Mouse (Mus musculus) forelimb bud, embryonic 11.5 days (tissue): Measurements from ENCODE around the gene Calcb.
"Not testable (repeated sequence)": the region's sequence is repeated elsewhere in the genome, so short reads cannot be mapped to it uniquely, and the experiment has no call there.

Experiments
- DNase-seq: peaks from one replicate; pipeline ENCODE4 v3.0.0-alpha.2; 2012; ENCODE audit warnings: low read depth, low spot score

The Calcb gene

DNA sequence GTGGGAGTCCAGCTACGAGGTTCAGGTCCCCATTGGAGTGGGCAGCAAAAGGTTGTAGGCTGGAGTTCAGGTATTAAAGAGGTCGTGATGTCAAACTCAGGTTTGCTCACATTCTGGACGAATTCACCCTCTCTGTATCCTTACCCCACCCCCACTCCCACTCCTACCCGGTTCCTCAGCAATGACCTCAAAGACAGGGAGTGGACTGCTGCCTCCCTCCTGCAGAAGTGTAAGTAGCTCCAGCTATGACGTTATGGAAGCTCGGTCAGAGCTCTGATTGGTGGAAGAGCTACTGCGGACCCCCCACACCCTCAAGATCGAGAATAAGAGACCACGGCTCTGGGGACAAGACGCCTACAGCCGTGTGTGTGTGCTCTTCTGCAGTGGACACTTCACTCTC lies at the start of gene Calcb:
Gene Calcb (plus strand): TSS at position 344 of the 400 bp plus-strand sequence.
- DNase-seq = no peak

DNA sequence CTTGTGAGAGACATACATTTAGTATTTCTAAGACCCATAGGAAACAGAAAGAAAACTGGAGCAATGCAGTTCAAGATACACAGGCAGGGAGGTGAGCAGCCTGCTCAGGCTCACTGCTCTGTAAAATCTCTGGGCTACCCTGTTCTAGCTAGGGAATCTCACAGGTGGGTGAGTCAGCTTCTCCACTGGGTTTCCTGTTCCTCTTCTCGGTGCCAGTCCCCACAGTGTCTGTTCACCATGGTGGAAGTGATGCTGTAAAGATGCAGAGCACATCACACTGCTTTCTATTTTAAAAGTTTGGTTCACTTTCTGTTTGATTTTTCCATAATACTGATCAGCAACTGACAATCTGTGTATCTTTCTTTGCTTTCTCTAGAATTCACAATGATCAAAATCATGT lies 47.0 kb upstream of the Calcb start:
- no peak for DNase-seq

DNA sequence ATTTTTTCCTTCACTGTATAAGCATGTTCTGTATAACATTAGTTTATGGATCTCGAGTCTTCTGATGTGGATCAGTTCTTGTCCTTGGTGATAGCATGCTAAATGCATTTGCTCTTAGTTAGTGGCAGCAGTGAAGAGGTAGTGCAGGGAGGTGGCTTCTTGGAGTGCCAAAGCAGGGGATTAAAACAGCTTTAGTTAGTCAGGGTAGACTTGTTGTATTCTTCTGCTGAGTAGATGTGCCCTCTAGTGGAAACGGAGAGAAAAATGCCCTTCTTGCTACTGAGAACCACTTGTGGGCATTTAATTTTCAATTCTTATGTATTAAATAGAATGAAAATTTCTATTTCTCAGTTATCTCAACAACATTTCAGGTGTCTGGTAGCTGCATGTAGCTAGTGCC lies 45.7 kb upstream of the Calcb start:
- DNase-seq = peak; percentile 10

DNA sequence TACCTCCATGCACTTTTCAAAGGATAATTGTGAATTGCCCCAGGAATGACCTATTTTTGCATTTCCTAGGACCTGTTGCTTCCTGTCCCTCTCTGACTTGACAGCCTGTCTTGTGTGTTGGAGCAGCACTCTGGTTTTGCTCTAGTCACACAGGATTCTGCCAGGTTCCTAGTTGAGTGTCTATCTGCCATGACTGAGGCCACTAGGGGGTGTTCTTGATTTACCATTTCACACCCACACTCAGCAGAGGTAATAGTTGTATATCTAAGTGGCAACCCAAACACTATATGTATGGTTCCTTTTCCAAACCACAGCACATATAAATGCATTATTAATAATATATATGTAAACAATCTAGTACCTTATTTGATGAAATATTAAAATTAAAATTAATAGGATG lies 26.1 kb upstream of the Calcb start:
- DNase-seq = no peak

DNA sequence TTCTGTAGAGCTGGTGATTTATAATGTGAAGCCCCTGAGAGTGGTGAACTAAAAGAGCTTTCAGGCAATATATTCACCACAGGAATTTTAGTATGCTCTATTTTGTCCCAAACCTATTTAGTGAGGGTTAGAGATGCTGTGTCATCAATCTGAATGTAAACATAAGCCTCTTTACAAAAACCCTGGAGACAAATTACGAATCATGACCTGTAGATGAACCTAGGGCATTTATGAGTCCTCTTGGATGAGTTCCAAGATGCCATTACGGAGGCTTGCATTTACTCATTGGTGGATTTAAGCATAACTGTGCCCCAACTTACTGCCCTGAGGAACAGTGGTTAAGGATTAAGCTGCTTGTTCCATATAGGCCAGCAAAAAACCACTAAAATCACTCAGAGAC lies 17.6 kb upstream of the Calcb start:
- no peak for DNase-seq

DNA sequence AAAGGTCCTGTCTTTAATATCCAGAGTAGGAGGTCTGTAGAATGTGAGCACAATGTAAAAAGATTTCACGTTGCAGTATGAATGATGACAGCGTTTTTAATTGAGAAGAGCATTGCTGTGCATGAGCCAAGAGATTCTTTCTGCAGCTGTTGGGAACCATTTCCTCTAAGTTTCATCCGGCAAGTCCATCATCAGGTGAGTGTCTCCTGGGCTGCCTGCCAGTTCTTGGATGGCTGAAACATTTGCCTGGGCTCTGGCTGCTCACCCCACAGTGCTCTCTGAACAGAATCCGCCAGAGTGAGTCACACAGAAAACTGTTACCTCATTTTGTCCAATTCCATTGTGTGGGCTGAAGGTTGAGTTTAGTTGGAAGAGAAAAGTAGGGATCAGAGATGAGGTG lies 11.7 kb upstream of the Calcb start:
- DNase-seq = no peak

DNA sequence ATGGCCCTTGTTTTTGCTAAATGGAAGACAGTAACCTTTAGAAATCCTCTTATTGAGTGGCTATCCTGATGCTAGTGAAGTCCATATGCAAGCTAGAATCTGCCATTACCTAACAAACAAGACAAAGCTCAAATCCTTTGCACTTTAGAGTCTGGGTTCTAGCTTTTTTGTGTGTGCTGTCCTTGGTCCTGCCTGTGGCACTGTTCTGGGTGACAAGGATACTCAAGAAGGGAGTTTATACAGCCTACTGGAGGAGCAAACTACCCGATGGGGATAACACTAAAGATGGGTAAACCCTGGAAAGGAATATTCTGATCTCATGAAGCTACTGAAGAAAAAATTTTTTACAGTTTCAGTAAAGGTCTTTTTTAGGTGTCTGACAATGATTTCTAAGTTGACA lies 11.0 kb upstream of the Calcb start:
- DNase-seq = no peak

DNA sequence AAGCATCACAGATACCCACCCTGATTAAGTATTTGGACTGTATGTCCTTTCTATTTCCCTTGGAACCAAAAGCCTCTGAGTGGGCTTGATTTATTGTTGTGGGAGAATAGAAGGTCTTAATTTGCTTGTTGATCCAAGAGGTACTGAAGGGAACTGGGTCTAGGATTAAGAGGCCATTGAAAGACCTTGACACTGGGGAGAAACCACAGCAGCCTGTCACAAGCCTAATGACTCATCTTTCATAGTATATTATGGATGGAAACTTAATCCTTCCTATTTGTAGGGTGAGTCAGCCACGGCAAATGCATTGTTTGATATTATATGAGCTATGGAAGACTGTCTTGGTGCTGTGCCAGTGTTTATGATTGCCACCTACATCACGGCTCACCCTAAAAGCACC lies 8.0 kb upstream of the Calcb start:
- no peak for DNase-seq

DNA sequence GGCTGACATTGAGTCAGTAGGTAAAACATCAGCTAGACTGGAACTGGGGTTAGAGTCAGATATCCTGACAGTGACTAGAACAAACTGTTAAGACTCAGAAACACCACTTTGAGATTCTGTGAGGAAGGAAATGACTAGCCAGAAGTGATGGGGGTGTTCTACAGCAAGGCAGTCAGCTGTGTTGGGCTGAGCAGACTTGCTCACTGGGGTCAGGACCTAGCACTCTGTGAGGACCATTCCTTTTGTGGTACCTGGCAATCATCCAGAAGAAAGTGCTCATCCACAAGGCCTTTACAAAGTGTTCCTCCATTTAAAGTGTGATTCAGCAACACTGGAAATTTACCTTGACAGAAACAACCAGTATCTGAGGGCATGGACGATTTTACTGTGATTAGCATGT lies 5.9 kb upstream of the Calcb start:
- no peak for DNase-seq

DNA sequence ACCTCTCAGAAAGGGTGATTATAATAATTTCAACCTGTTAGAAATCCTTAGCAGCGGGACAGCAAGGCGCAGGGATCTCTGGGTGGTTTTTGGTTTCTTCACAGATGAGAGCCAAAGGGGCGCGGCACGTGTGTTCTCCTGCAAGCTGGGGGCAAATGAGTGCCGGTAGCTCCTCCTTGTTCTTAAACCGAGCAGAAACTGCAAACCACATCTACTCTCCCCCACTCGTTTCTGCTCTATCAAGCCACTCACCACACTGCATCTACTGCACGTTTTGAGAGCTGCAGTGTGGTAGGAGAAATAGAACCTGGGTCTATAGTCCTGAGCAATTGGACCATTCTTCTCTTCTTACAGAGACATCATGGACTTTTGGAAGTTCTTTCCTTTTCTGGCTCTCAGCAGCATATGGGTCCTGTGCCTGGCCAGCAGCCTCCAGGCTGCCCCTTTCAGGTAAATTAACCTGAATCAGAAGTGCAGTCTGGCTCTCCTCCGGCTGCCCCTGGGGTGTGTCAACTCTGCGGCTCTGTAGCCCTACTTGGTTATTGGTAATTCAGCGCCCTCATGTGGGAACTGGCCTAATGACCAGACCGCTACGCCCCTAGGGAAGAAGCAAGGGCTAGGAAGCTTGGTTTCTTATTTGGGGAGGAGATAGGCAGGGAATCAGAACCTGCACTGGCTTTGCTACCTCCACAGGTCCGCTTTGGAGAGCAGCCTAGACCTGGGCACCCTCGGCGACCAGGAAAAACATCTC lies 1.1 kb downstream of the Calcb start:
- DNase-seq = peak; percentile 26

DNA sequence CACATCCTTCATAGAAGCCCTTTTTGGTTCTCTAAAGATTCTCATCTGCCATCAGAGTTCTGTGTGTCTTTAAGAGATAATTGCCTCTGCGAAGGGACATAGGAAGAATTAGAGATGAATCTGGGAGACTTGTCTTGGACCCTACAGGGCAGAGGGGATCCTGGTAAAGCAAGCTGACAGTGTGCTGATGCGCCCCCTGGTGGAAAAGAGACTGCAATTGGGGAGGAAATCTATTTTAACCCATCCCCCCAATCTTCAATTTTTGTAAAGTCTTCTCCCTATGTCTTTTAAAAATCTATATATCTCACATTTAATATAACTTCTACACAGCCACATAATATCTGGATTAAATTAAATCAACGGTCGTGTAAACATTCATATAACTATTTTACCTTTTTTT lies 11.3 kb downstream of the Calcb start:
- not testable (repeated sequence) for DNase-seq

DNA sequence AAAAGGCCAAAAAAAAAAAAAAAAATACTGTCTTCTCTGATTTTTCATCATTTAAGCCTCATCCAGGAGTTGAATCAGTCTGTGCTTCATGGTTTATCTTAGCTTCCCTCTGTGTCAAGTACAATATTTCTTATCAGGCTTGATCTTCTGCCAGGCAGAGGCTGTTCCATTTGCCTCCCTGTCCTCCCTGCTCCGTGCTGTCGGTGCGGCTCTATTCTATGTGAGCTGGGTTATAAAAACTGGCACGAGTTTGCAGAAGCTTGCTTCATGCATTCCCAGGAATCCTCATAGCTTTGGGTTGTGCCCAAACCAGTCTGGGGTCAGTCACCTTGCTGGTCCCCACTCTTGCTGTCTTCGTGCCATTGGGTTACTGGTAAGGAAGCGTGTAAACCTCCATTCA lies 12.7 kb downstream of the Calcb start:
- DNase-seq = no peak

DNA sequence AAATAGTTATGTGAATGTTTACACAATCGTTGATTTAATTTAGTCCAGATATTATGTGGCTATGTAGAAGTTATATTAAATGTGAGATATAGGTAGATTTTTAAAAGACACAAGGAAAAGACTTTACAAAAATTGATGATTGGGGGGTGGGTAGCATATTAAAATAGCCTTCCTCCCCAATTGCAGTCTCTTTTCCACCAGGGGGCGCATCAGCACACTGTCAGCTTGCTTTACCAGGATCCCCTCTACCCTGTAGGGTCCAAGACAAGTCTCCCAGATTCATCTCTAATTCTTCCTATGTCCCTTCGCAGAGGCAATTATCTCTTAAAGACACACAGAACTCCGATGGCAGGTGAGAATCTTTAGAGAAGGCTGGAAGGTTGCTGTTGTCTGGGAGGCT lies 13.3 kb downstream of the Calcb start:
- not testable (repeated sequence) for DNase-seq

DNA sequence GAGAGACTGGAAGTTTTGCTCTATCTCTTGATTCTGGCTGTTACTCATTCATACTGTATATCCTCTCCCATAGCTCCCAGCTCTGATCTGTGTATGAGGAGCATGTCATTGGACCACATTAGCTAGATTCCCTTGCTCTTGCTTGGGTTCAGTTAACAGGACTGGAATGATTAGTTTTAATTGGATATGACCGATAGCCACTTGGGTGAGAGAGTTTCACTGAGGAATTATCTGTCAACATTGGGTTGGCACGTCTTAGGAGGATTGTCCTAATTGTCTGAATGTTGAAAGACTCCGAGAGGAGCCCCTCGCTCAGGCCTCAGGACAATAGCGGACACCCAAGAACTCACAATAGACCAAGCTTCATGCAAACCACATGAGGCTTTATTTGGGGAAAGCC lies 17.8 kb downstream of the Calcb start:
- no peak for DNase-seq

DNA sequence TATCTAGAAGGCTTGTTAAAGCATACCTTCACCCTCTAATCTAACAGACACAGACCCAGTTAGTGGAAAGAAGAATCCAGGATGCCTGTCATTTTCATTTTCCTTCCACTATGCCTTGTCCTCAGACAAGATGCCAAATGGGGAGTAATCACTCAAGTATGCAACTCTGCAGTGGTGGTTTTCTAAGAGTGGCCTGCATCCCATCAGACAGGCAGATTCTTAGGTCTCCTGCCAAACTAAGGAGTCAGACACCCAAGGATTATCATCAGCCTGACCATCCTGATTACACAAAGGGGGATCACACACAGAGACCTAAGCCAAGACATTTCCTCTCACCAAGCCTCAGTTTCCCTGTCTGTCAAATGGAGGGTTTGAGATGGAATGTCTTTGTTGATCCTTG lies 19.7 kb downstream of the Calcb start:
- DNase-seq = no peak

DNA sequence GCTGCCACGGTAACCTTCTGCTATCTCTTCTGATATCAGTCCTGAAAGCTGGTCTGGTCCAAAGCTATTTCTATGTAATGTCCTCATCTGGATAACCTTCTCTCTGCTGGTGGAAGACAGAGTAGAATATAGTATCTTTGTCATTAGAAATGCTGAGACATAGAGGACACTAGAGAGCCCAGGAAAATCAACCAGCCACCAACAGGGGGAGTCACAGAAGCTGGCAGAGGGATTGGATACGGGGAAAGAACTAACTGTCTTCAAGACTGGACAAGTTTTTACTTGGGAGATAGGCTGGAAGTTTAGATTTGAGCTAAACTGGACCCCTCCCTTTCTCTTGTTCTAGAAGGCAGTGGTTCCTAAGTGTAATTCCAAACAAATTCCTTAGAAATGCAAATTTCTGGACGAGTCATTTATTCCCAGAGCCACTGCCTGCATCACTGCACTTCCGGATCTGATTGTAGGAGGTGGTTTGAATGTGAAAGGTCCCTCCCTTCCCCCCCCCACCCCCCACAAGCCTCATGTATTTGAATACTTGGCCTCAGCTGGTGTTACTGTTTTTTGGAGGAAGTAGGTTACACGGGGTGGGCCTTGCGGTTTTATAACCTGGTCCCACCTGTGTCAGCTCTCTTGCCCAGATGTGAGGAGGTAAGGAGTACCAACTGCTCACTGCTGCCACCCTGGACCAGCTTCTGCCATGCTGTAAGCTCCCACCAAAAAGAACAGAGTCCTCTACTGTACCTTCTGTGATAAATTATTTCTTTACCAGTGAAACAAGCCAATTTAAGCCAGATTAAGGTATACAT lies 22.1 kb downstream of the Calcb start:
- DNase-seq = no peak

DNA sequence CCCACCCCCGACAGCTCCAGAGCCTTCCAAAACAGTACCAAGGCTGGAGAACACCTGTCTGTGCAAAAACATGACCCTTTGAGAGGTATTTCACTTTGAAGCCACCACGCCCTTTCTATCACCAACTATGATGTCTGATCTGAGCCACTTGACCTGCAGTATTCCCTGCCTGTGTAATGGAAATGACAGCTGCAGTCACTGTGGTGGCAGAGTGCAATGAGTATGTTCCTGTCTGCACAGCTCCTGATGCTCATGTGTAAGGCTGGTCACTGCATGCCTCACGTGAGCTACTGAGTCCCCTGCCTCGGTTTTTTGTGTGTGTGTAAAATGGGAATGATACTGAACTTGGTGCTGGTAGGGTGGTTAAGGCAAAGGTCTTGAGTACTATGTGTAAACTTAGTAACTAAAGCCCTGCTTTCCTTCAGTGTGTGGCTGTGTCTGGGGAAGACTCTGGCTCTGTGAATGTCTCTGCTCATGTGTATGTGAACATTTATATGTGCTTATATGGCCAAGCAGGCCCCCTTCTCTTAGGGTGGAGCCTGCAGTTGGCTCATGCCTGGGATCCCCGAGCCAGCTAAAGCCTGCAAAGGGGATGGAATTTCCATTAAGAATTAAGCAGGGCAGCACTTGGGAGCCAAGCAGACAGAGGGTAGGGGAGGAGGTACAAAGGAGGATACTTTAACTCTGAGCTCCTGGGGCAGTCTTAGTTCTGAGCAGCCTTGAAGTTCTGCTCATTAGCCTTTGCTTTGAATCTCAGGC lies 24.8 kb downstream of the Calcb start, which contains the start of gene Insc:
Gene Insc (plus strand): TSS at position 673 of the 759 bp plus-strand sequence.
- DNase-seq = no peak

DNA sequence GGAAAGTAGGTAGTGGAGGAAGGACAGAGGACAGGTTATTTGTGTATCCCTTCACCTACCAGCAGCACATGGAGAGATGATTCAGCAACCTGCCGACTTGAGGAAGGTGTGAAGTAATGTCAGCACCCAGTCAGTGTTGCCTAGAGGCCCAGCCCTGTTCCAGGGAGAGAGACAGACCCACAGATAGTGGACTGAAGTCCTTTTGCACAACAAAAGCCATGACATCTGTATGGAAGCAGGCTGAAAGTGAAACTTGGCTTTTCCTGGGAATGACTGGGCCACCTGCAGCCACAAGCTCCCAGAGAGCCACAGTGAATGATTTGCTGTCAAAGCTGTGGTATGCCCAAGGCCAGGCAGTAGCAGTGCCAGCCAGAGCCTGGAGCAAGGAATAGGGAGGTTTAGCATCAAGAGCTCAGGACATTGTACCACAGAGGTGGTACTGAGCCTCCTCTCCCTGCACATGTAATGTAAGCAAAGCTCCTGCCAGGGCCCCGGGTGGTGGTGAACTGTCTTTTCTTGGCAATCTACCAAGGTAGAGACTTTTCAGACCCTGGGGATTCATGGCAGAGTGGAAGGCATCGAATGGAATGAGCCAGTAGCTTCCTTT lies 26.3 kb downstream of the Calcb start:
- no peak for DNase-seq

DNA sequence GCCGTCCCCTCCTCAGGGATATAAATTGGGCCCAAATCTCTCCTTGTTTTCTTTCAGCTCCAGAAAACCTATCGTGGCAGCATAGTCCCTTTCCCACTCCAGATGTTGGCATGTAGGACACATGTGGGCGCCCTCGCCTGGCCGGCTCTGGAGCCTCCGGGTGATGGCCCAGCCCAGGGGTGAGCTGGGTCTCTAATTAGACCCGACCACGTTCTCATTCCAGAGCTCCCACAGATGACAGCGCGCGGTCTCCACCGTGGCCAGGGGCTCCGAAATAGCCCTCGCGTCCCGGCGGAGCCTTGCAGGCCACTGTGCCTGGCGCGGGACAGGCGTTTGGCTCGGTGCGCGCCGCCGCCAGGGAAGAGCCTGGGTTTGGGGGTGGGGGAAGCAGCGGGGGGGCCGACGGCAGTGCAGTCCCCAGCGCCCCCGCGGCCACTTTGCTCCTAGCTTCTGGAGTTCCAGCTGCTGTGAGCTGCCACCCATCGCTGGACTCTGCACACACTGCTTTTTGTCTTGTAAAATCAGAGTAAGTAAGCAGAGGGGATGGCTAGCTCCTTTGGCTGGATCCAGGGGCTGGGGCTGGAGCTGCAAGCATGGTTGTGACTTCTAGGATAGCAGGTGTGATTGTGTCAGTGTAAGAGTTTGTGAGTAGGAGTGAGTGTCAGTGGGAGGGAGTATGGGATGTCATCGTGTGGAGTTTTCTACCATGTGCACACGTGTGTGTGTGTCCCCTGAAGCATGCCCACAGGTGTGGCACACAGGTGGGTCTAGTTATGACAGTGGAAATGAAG lies 27.2 kb downstream of the Calcb start:
- peak; percentile 37 for DNase-seq

DNA sequence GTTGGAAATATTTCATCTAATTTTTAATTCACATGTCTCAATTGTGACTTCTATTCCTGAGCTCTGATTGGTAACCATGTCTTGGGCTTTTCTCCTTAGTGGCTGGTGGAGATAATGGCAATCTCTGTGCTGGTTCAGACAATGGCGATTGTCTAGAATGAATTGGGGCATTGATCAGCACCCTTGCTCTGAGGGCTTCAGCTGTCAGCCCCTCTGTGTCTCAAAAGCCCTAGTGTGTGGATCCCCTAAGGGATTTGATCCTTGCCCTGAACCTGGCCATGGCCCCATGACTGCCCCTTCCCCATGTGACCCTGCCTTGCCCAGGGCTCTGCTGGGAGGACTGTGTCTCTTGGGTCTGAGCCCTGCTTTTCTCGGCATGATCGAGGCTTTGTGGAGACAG lies 29.2 kb downstream of the Calcb start:
- no peak for DNase-seq

DNA sequence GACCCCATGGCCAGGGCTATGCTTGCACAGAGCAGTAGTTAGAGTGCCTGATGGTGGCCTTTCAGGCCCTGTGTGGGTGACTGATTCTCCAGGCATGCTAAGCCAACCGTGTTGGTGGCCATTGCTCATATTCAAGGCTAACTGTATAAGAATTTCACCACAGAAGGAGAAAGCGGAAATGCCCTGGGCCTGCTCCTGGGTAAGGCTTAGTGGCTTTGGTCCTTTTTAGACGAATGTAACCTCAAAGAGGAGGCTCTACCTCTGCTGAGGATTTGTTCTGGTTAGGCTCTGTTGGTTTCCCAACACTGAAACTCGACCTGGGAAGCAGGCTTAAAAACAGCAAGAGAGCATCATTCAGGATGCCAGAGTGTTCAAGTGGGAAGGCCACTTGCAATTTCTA lies 29.8 kb downstream of the Calcb start:
- DNase-seq = no peak
